Mouse (Mus musculus): Measurements from ENCODE around the gene Htatip2. TPM values are rescaled to one million over a fixed set of nuclear protein-coding genes. Genes with fewer than 3 reads are reported as not detected.

Gene Htatip2
- total RNA-seq, 2 experiments from 2014 or later = 6.4 to 7.6 TPM

Other genes with a start within 250 kb of the Htatip2 start
- not detected for gene Dbx1, start 122.3 kb upstream of the Htatip2 start, total RNA-seq (2021)
- 10 to 100 TPM; 14.4 to 15.4 TPM for gene Prmt3, start 19.2 kb downstream of the Htatip2 start, total RNA-seq (2021)
- gene Slc6a5, start 151.0 kb downstream of the Htatip2 start, total RNA-seq (2021) = not detected
- under 1 TPM in 1 of 2 experiments, not detected in 1; 0.10 TPM for gene Nell1, start 215.7 kb downstream of the Htatip2 start, total RNA-seq (2021)